Mouse (Mus musculus) testis, adult 2 months (tissue): ENCODE measurements around the gene Ptprd.

Experiments used
- CTCF ChIP-seq: fragments of 200-500 bp; IDR thresholded peaks from 2 replicates; pipeline ENCODE4 v1.5.1; 2012; ENCODE audit warnings: low read depth, mild to moderate bottlenecking, inconsistent platforms, low read length, moderate library complexity; ENCODE audit not compliant: control insufficient read depth, insufficient read depth, insufficient replicate concordance
- POLR2A ChIP-seq: fragments of 200-500 bp; IDR thresholded peaks from 2 replicates; pipeline ENCODE4 v1.6.1; 2012; ENCODE audit warnings: low read depth, mild to moderate bottlenecking, inconsistent platforms, low read length, moderate library complexity; ENCODE audit not compliant: control insufficient read depth

- no peak for TF ChIP-seq POLR2A
- no peak for TF ChIP-seq CTCF
These were observed 1590.0 kb downstream of the Ptprd start for GRCm38 (mm10) chr4:76621740-76622139.
